Mouse (Mus musculus): Measurements from ENCODE around the gene Col4a5. TPM values are rescaled to one million over a fixed set of nuclear protein-coding genes. Genes with fewer than 3 reads are reported as not detected.

Col4a5 gene
- polyA plus RNA-seq, 1 experiment from 2014 or later: 8.5 TPM

- H3K4me3 ChIP-seq: peak overlapping the region; percentile 57
- WGBS: 30% methylated on average over 16 of the region's 16 CpGs
- H3K27me3 ChIP-seq (replicated peaks; ENCODE audit: low read depth, poor library complexity, severe bottlenecking): peaks cover 93% of the 10 kb centered on the region
- H3K4me1 ChIP-seq: no peaks in the 10 kb centered on the region
- no peaks in the 10 kb centered on the region for H3K9me3 ChIP-seq
- H3K27ac ChIP-seq (replicated peaks): no peak overlapping the region
- H3K36me3 ChIP-seq (replicated peaks): no peaks in the 10 kb centered on the region
- peak; percentile 53 for DNase-seq (ENCODE audit: low spot score)
These were observed 248.8 kb downstream of the Col4a5 start for GRCm38 (mm10) chrX:141723936-141724335.

GRCm38 (mm10) chrX:141724391-141724891 is 249.3 kb downstream of the Col4a5 start:
- WGBS: 20% methylated on average over 52 of the region's 52 CpGs
- Histone ChIP-seq H3K4me1 (no peaks in the 10 kb centered on the region), H3K4me3 (peak overlapping the region; percentile 57), H3K36me3 (replicated peaks) (no peaks in the 10 kb centered on the region), H3K27me3 (replicated peaks; ENCODE audit: low read depth, poor library complexity, severe bottlenecking) (peaks cover 88% of the 10 kb centered on the region), H3K9me3 (no peaks in the 10 kb centered on the region), H3K27ac (replicated peaks) (no peak overlapping the region)
- peak; percentile 42 for DNase-seq (ENCODE audit: low spot score)

GRCm38 (mm10) chrX:141724937-141725918 is 250.0 kb downstream of the Col4a5 start, which contains the start of gene Irs4:
TSS of gene Irs4 (minus strand) at chrX:141725263.
- Histone ChIP-seq H3K36me3 (replicated peaks) (no peaks in the 10 kb centered on the region), H3K27ac (replicated peaks) (no peak within 1 kb of the TSS), H3K4me3 (peak within 1 kb of the TSS; percentile 57), H3K4me1 (no peaks in the 10 kb centered on the region), H3K27me3 (replicated peaks; ENCODE audit: low read depth, poor library complexity, severe bottlenecking) (peaks cover 85% of the 10 kb centered on the region), H3K9me3 (no peaks in the 10 kb centered on the region)
- DNase-seq (ENCODE audit: low spot score): peak; percentile 72
- 22% methylated on average over 51 of the region's 51 CpGs for WGBS

GRCm38 (mm10) chrX:141729570-141729969 is 254.4 kb downstream of the Col4a5 start:
- no peak overlapping the region for H3K27ac ChIP-seq (replicated peaks)
- no peak for DNase-seq (ENCODE audit: low spot score)
- WGBS: 50% methylated on average over 5 of the region's 5 CpGs
- H3K9me3 ChIP-seq: no peaks in the 10 kb centered on the region
- peaks cover 61% of the 10 kb centered on the region for H3K27me3 ChIP-seq (replicated peaks; ENCODE audit: low read depth, poor library complexity, severe bottlenecking)
- no peaks in the 10 kb centered on the region for H3K4me1 ChIP-seq
- H3K36me3 ChIP-seq (replicated peaks): no peaks in the 10 kb centered on the region
- H3K4me3 ChIP-seq: no peak overlapping the region

Other genes starting within 250 kb of the Col4a5 start
- 1.2 TPM in 2 replicates for gene Col4a6, start 1.3 kb upstream of the Col4a5 start, polyA plus RNA-seq (2016; fragmentation: Nextera tagmentation; extraction: Ambion mirVana)
- 3.3 and 3.8 TPM in 2 replicates for gene Irs4, start 249.9 kb downstream of the Col4a5 start, polyA plus RNA-seq (2016; fragmentation: Nextera tagmentation; extraction: Ambion mirVana)